In genomic region chr11:70687601-70688199, GRCm38 (mm10) we compare ENCODE assay signal across 8 mouse cellular contexts. TPM values are rescaled to one million over a fixed set of nuclear protein-coding genes. Genes with fewer than 3 reads are reported as not detected.
DNase-seq lines count a peak whose midpoint lies in the region; ATAC-seq and TF ChIP-seq lines count a peak whose summit lies in the region.

TSS of gene Camta2 (minus strand) at chr11:70688105.

- peak; percentile 90 for DNase-seq in G1E (ENCODE audit: low spot score)
- peak; percentile 90 for DNase-seq in cerebellum, adult 8-10 months
- peak; percentile 90 to 92 for DNase-seq in layer of hippocampus, postnatal 10 days (ENCODE audit: low spot score in 2 of 2)
- DNase-seq in lung, postnatal 14 days, result peak; percentile 92
- DNase-seq in retina, embryonic 14.5 days (ENCODE audit: low spot score), result peak; percentile 83
- DNase-seq in thymus, postnatal 4 days, result peak; percentile 95

- peaks cover 29% of the 10 kb centered on the region for H3K4me1 ChIP-seq in G1E (ENCODE audit: insufficient read depth, low read depth, low read length)

- peak; percentile 37 for TF ChIP-seq CTCF in G1E (IDR thresholded peaks at IDR 0.05; ENCODE audit: low read depth, low read length)

- peaks cover 3% of the 10 kb centered on the region; the same call in 1 of the 2 replicates for H3K27me3 ChIP-seq in G1E (ENCODE audit: insufficient read depth, low read length)

- no peaks in the 10 kb centered on the region for H3K9me3 ChIP-seq in G1E (replicated peaks)

- H3K36me3 ChIP-seq in G1E (replicated peaks), result peaks cover 39% of the 10 kb centered on the region

- ATAC-seq in G1E (ENCODE audit: extremely low read depth, insufficient number of reproducible peaks, low FRiP score, poor library complexity, severe bottlenecking), result peak; percentile 35; the same call in 1 of the 2 replicates
- peak; percentile 56 for ATAC-seq in frontal cortex, adult (ENCODE audit: low TSS enrichment)
- peak; percentile 71 to 72 for ATAC-seq in hematopoietic stem cell, adult 5-6 weeks (replicated peaks in 1 of 2; ENCODE audit: insufficient read depth in 1 of 2, low FRiP score in 2 of 2, low TSS enrichment in 1 of 2, low read depth in 1 of 2, poor library complexity in 2 of 2, severe bottlenecking in 2 of 2)

- H3K4me3 ChIP-seq in G1E (ENCODE audit: low read depth, low read length), result peak within 1 kb of the TSS; percentile 88

RNA-seq across cellular contexts. Expression of gene Camta2, which starts in this region (rescaled TPM):
- total RNA-seq in G1E (2014; fragmentation: Nextera tagmentation), result 21.1 and 25.4 TPM in 2 replicates
- 3.5 and 5.3 TPM in 2 replicates for total RNA-seq in G1E (2017)
- 14.7 and 21.2 TPM in 2 replicates for polyA plus RNA-seq in G1E (2012)
- 3.6 and 4.9 TPM in 2 replicates for total RNA-seq in hematopoietic stem cell, adult 5-6 weeks (2017)
- 100 to 1,000 TPM; 183 to 189 TPM for total RNA-seq in layer of hippocampus, postnatal 10 days (2021)

Comparison
In these comparisons a context has a peak if more than half of its experiments do, and no peak if none do; other contexts are left out.
1. Peak in every context shown above with its lines: DNase-seq, ATAC-seq and H3K4me3 ChIP-seq.
2. RNA of gene Camta2 (total RNA-seq): 183 to 189 TPM in layer of hippocampus, postnatal 10 days; 3.5 to 25.4 TPM in G1E and 3.6 to 4.9 TPM in hematopoietic stem cell, adult 5-6 weeks; every median in the first group is over 4 times any median in the second.